Mouse (Mus musculus): ENCODE data around the gene Sgpp2. TPM values are rescaled to one million over a fixed set of nuclear protein-coding genes. Genes with fewer than 3 reads are reported as not detected.

Gene Sgpp2
- total and polyA plus RNA-seq, 3 experiments, result 0.05 TPM; not detected in 2

DNA sequence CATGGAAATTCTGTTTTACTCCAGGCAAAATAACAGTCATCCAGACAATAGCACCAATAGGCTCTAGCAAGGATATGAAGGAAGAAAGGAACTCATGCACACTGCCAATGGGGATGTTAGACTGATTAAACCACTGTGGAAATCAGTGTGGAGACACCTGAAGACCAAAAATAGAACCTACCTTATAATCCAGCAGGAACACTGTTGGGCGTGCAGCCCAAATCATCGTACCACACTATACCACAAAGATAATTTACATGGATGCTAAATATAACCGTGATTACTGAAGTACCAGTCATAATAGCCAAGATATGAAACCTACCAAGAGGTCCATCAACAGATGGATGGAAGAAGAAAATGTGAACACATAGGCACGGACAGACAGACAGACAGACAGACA lies 18.5 kb downstream of the Sgpp2 start:
- Histone ChIP-seq H3K27me3 (ENCODE audit: insufficient read depth, low read length) (no peaks in the 10 kb centered on the region), H3K36me3 (replicated peaks) (no peaks in the 10 kb centered on the region), H3K4me1 (ENCODE audit: insufficient read depth, low read depth, low read length) (peaks cover 39% of the 10 kb centered on the region), H3K4me3 (ENCODE audit: low read depth, low read length) (no peak overlapping the region), H3K9me3 (replicated peaks) (no peaks in the 10 kb centered on the region)
- DNase-seq (ENCODE audit: low spot score) (no peak), ATAC-seq (ENCODE audit: extremely low read depth, insufficient number of reproducible peaks, low FRiP score, poor library complexity, severe bottlenecking) (no peak)
- TF ChIP-seq CTCF (IDR thresholded peaks at IDR 0.05; ENCODE audit: low read depth, low read length) (no peak), GATA1 (IDR thresholded peaks at IDR 0.05; ENCODE audit: borderline replicate concordance, low read length) (no peak), TAL1 (conservative IDR thresholded peaks at IDR 0.05; ENCODE audit: low read depth, low read length) (no peak), GATA2 (IDR thresholded peaks at IDR 0.05; ENCODE audit: borderline replicate concordance, low read depth, low read length) (no peak), POLR2AphosphoS5 (IDR thresholded peaks at IDR 0.05; ENCODE audit: insufficient replicate concordance, low read depth, low read length) (no peak)

DNA sequence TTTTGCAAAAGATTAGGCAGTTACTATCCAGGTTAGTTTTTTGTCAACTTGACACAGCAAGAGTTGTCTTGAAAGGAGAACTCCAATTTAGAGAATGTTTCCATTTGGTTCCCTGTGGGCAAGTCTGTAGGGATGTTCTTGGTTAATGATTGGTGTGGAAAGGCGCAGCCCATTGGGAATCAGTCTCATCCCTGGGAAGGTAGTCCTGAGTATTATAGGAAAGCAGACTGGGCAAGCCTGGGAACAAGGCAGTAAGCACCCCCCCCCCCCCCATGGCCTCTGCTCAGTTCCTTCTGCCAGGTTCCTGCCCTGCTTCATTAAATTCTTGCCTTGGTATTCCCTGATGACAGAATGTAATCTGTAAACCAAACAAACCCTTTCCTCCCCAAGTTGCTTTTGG lies 19.7 kb downstream of the Sgpp2 start:
- DNase-seq (ENCODE audit: low spot score), result no peak
- ATAC-seq (ENCODE audit: extremely low read depth, insufficient number of reproducible peaks, low FRiP score, poor library complexity, severe bottlenecking), result no peak
- peaks cover 2% of the 10 kb centered on the region; the same call in 1 of the 2 replicates for H3K27me3 ChIP-seq (ENCODE audit: insufficient read depth, low read length)
- no peaks in the 10 kb centered on the region for H3K9me3 ChIP-seq (replicated peaks)
- H3K4me1 ChIP-seq (ENCODE audit: insufficient read depth, low read depth, low read length), result peaks cover 27% of the 10 kb centered on the region
- no peak overlapping the region for H3K4me3 ChIP-seq (ENCODE audit: low read depth, low read length)
- H3K36me3 ChIP-seq (replicated peaks), result no peaks in the 10 kb centered on the region
- no peak for TF ChIP-seq GATA2 (IDR thresholded peaks at IDR 0.05; ENCODE audit: borderline replicate concordance, low read depth, low read length)

GRCm38 (mm10) chr1:78330620-78331158 lies 20.5 kb downstream of the Sgpp2 start:
- no peaks in the 10 kb centered on the region for H3K36me3 ChIP-seq (replicated peaks)
- no peak overlapping the region for H3K4me3 ChIP-seq (ENCODE audit: low read depth, low read length)
- H3K4me1 ChIP-seq (ENCODE audit: insufficient read depth, low read depth, low read length), result peaks cover 21% of the 10 kb centered on the region
- H3K9me3 ChIP-seq (replicated peaks), result no peaks in the 10 kb centered on the region
- H3K27me3 ChIP-seq (ENCODE audit: insufficient read depth, low read length), result peaks cover 4% of the 10 kb centered on the region
- TF ChIP-seq CTCF (IDR thresholded peaks at IDR 0.05; ENCODE audit: low read depth, low read length) (no peak), TAL1 (conservative IDR thresholded peaks at IDR 0.05; ENCODE audit: low read depth, low read length) (no peak), POLR2AphosphoS5 (IDR thresholded peaks at IDR 0.05; ENCODE audit: insufficient replicate concordance, low read depth, low read length) (no peak), GATA1 (IDR thresholded peaks at IDR 0.05; ENCODE audit: borderline replicate concordance, low read length) (no peak), GATA2 (IDR thresholded peaks at IDR 0.05; ENCODE audit: borderline replicate concordance, low read depth, low read length) (no peak)
- no peak for DNase-seq (ENCODE audit: low spot score)
- ATAC-seq (ENCODE audit: extremely low read depth, insufficient number of reproducible peaks, low FRiP score, poor library complexity, severe bottlenecking), result no peak

DNA sequence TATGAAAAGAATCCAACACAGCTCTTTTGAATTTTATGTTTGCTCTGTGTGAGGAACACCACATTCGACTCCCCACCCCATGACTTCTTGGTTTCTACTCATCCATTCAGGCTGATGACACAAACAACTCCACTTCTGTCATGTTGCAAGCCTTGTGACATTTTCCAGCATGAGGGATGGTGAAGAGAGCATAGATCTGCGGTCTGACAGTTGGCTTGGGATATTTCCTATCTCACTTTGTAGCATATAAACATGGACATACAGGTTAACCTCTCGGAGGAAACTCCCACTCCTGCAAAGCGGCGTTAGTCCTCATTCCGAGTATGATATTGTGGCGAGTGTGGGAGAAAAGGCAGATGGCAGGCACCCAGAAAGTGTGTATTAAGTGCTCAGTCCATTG lies 27.6 kb downstream of the Sgpp2 start:
- no peaks in the 10 kb centered on the region for H3K36me3 ChIP-seq (replicated peaks)
- ATAC-seq (ENCODE audit: extremely low read depth, insufficient number of reproducible peaks, low FRiP score, poor library complexity, severe bottlenecking), result no peak
- DNase-seq (ENCODE audit: low spot score), result no peak

DNA sequence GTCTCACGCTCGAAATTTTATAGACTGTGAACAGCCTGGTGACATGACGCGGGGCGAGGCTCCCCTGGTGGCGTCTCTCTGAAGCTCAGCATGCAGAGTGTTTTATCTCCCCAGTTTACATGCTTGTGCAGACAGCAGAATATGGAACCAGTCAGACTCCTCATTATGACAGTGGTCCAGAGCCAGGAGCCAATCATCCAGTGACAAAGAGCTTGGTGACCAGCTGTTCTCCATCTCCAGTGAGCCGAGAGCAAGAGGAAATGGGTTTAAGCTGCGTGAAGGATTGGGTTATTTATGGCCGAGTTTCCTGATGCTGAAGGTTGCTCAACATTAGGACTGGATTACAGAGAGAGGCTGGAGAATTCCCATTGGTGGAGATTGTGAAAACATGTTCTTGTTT lies 28.1 kb downstream of the Sgpp2 start:
- no peaks in the 10 kb centered on the region for H3K36me3 ChIP-seq (replicated peaks)
- no peak overlapping the region for H3K4me3 ChIP-seq (ENCODE audit: low read depth, low read length)
- peaks cover 17% of the 10 kb centered on the region for H3K27me3 ChIP-seq (ENCODE audit: insufficient read depth, low read length)
- H3K4me1 ChIP-seq (ENCODE audit: insufficient read depth, low read depth, low read length), result peaks cover 9% of the 10 kb centered on the region
- no peak for ATAC-seq (ENCODE audit: extremely low read depth, insufficient number of reproducible peaks, low FRiP score, poor library complexity, severe bottlenecking)
- no peak for DNase-seq (ENCODE audit: low spot score)
- TF ChIP-seq GATA2 (IDR thresholded peaks at IDR 0.05; ENCODE audit: borderline replicate concordance, low read depth, low read length) (no peak), GATA1 (IDR thresholded peaks at IDR 0.05; ENCODE audit: borderline replicate concordance, low read length) (no peak), TAL1 (conservative IDR thresholded peaks at IDR 0.05; ENCODE audit: low read depth, low read length) (no peak), POLR2AphosphoS5 (IDR thresholded peaks at IDR 0.05; ENCODE audit: insufficient replicate concordance, low read depth, low read length) (no peak), CTCF (IDR thresholded peaks at IDR 0.05; ENCODE audit: low read depth, low read length) (no peak)
- 0 out of 2 replicates have a peak, but pooled peaks cover 2% of the 10 kb centered on the region for H3K9me3 ChIP-seq (replicated peaks)

More for the DNA sequence above, 27.6 kb downstream of the Sgpp2 start:
- H3K9me3 ChIP-seq (replicated peaks), result 0 out of 2 replicates have a peak, but pooled peaks cover 2% of the 10 kb centered on the region
- peaks cover 9% of the 10 kb centered on the region for H3K4me1 ChIP-seq (ENCODE audit: insufficient read depth, low read depth, low read length)
- TF ChIP-seq GATA1 (IDR thresholded peaks at IDR 0.05; ENCODE audit: borderline replicate concordance, low read length) (no peak), TAL1 (conservative IDR thresholded peaks at IDR 0.05; ENCODE audit: low read depth, low read length) (no peak), GATA2 (IDR thresholded peaks at IDR 0.05; ENCODE audit: borderline replicate concordance, low read depth, low read length) (no peak), CTCF (IDR thresholded peaks at IDR 0.05; ENCODE audit: low read depth, low read length) (no peak), POLR2AphosphoS5 (IDR thresholded peaks at IDR 0.05; ENCODE audit: insufficient replicate concordance, low read depth, low read length) (no peak)
- peaks cover 17% of the 10 kb centered on the region for H3K27me3 ChIP-seq (ENCODE audit: insufficient read depth, low read length)
- no peak overlapping the region for H3K4me3 ChIP-seq (ENCODE audit: low read depth, low read length)

DNA sequence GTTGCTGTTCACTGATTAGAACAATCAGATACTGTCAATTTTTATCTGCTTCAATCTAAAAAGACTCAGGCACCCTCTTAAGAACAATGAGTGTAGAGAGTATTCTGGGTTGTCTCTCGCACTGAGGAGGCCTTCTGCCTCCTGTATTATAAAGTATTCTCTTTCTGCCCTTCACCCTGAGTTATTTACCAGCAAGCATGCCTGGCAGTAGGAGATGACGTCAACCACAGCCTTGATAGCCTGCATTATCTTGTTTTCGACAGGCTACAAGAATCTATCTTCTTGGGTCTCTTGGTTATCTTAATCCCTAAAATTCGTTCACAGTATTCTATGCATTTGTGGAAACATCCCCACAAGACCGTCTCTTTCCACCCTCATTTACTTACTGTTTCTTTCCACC lies 29.8 kb downstream of the Sgpp2 start:
- Histone ChIP-seq H3K9me3 (replicated peaks) (0 out of 2 replicates have a peak, but pooled peaks cover 2% of the 10 kb centered on the region), H3K27me3 (ENCODE audit: insufficient read depth, low read length) (peaks cover 15% of the 10 kb centered on the region), H3K36me3 (replicated peaks) (no peaks in the 10 kb centered on the region), H3K4me3 (ENCODE audit: low read depth, low read length) (no peak overlapping the region), H3K4me1 (ENCODE audit: insufficient read depth, low read depth, low read length) (peaks cover 9% of the 10 kb centered on the region)
- DNase-seq (ENCODE audit: low spot score), result no peak
- ATAC-seq (ENCODE audit: extremely low read depth, insufficient number of reproducible peaks, low FRiP score, poor library complexity, severe bottlenecking), result no peak
- TF ChIP-seq GATA2 (IDR thresholded peaks at IDR 0.05; ENCODE audit: borderline replicate concordance, low read depth, low read length) (no peak), GATA1 (IDR thresholded peaks at IDR 0.05; ENCODE audit: borderline replicate concordance, low read length) (no peak)

DNA sequence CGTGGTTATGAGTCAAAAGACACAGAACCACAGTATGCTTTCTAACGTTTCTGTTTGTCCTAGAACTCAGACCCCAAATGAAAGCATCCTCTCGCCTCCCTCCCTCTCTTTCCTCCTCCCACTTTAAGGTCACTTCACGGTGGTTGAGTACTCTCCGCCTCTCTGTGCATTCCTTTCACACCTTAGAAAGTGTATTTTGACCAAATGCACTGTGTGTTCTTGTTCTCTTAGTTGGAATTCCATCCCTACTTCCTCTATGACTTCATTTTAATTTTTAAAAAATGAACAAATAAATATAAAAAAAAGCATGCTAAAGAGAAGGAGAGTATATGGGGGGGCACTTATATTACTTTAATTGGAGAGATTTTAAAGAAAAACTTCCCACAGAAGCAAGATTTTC lies 30.4 kb downstream of the Sgpp2 start:
- Histone ChIP-seq H3K27me3 (ENCODE audit: insufficient read depth, low read length) (peaks cover 13% of the 10 kb centered on the region), H3K4me1 (ENCODE audit: insufficient read depth, low read depth, low read length) (peaks cover 9% of the 10 kb centered on the region), H3K36me3 (replicated peaks) (no peaks in the 10 kb centered on the region), H3K9me3 (replicated peaks) (0 out of 2 replicates have a peak, but pooled peaks cover 2% of the 10 kb centered on the region), H3K4me3 (ENCODE audit: low read depth, low read length) (no peak overlapping the region)
- no peak for DNase-seq (ENCODE audit: low spot score)
- TF ChIP-seq GATA2 (IDR thresholded peaks at IDR 0.05; ENCODE audit: borderline replicate concordance, low read depth, low read length), result no peak
- no peak for TF ChIP-seq CTCF (IDR thresholded peaks at IDR 0.05; ENCODE audit: low read depth, low read length)
- no peak for TF ChIP-seq POLR2AphosphoS5 (IDR thresholded peaks at IDR 0.05; ENCODE audit: insufficient replicate concordance, low read depth, low read length)
- TF ChIP-seq TAL1 (conservative IDR thresholded peaks at IDR 0.05; ENCODE audit: low read depth, low read length), result no peak
- TF ChIP-seq GATA1 (IDR thresholded peaks at IDR 0.05; ENCODE audit: borderline replicate concordance, low read length), result no peak
- no peak for ATAC-seq (ENCODE audit: extremely low read depth, insufficient number of reproducible peaks, low FRiP score, poor library complexity, severe bottlenecking)

All from G1E (cell line).